Mouse (Mus musculus): ENCODE data around the gene Sept3. TPM values are rescaled to one million over a fixed set of nuclear protein-coding genes. Genes with fewer than 3 reads are reported as not detected.
A peak's percentile ranks its signal among the peaks of the same experiment; 100 is the strongest.

Gene Sept3
- polyA plus RNA-seq, 1 experiment from 2014 or later, result 233 TPM

GRCm38 (mm10) chr15:82319613-82320012 lies 44.9 kb downstream of the Sept3 start:
- ATAC-seq (ENCODE audit: low FRiP score), result no peak

GRCm38 (mm10) chr15:82322195-82322594 lies 47.5 kb downstream of the Sept3 start:
- WGBS, result 82% methylated on average over 8 of the region's 8 CpGs
- Histone ChIP-seq H3K36me3 (replicated peaks) (no peaks in the 10 kb centered on the region), H3K9me3 (no peaks in the 10 kb centered on the region), H3K27ac (no peak overlapping the region), H3K27me3 (no peaks in the 10 kb centered on the region), H3K9ac (no peak overlapping the region), H3K4me2 (no peak overlapping the region), H3K4me1 (no peaks in the 10 kb centered on the region), H3K4me3 (replicated peaks) (no peak overlapping the region)
- no peak for ATAC-seq (ENCODE audit: low FRiP score)

More at GRCm38 (mm10) chr15:82319613-82320012, 44.9 kb downstream of the Sept3 start:
- Histone ChIP-seq H3K4me2 (no peak overlapping the region), H3K4me1 (no peaks in the 10 kb centered on the region), H3K4me3 (replicated peaks) (no peak overlapping the region), H3K27ac (no peak overlapping the region), H3K9ac (no peak overlapping the region), H3K36me3 (replicated peaks) (no peaks in the 10 kb centered on the region), H3K9me3 (no peaks in the 10 kb centered on the region), H3K27me3 (no peaks in the 10 kb centered on the region)
- WGBS, result 85% methylated on average over 1 of the region's 1 CpGs

GRCm38 (mm10) chr15:82325382-82325781 lies 50.7 kb downstream of the Sept3 start:
- Histone ChIP-seq H3K9me3 (no peaks in the 10 kb centered on the region), H3K27ac (no peak overlapping the region), H3K4me1 (no peaks in the 10 kb centered on the region), H3K27me3 (no peaks in the 10 kb centered on the region), H3K4me2 (no peak overlapping the region), H3K36me3 (replicated peaks) (peaks cover 6% of the 10 kb centered on the region; the same call in 1 of the 2 replicates), H3K9ac (no peak overlapping the region), H3K4me3 (replicated peaks) (no peak overlapping the region)
- no peak for ATAC-seq (ENCODE audit: low FRiP score)
- WGBS, result 80% methylated on average over 2 of the region's 2 CpGs

GRCm38 (mm10) chr15:82335194-82335593 lies 60.5 kb downstream of the Sept3 start:
- Histone ChIP-seq H3K27ac (no peak overlapping the region), H3K36me3 (replicated peaks) (peaks cover 21% of the 10 kb centered on the region; the same call in 1 of the 2 replicates), H3K4me1 (peaks cover 22% of the 10 kb centered on the region), H3K9ac (no peak overlapping the region), H3K9me3 (no peaks in the 10 kb centered on the region), H3K27me3 (peaks cover 11% of the 10 kb centered on the region), H3K4me3 (replicated peaks) (no peak overlapping the region), H3K4me2 (no peak overlapping the region)
- ATAC-seq (ENCODE audit: low FRiP score), result no peak
- WGBS, result 90% methylated on average over 4 of the region's 4 CpGs

GRCm38 (mm10) chr15:82336629-82337028 lies 61.9 kb downstream of the Sept3 start:
- Histone ChIP-seq H3K27ac (no peak overlapping the region), H3K36me3 (replicated peaks) (peaks cover 21% of the 10 kb centered on the region; the same call in 1 of the 2 replicates), H3K4me1 (peaks cover 32% of the 10 kb centered on the region), H3K27me3 (peaks cover 26% of the 10 kb centered on the region), H3K9ac (no peak overlapping the region), H3K9me3 (no peaks in the 10 kb centered on the region), H3K4me3 (replicated peaks) (no peak overlapping the region), H3K4me2 (no peak overlapping the region)
- ATAC-seq (ENCODE audit: low FRiP score), result no peak
- 74% methylated on average over 12 of the region's 12 CpGs for WGBS

GRCm38 (mm10) chr15:82337875-82338274 lies 63.2 kb downstream of the Sept3 start:
- no peak for ATAC-seq (ENCODE audit: low FRiP score)

GRCm38 (mm10) chr15:82338593-82339112 lies 64.0 kb downstream of the Sept3 start, which contains the start of the genes Naga, Pheta2 and Smdt1:
Naga (minus strand) TSS chr15:82338925.
Pheta2 (plus strand) TSS chr15:82338942.
Smdt1 (plus strand) TSS chr15:82338959.
- H3K27ac ChIP-seq, result no peak within 1 kb of the TSS
- WGBS, result under 1% methylated on average over 41 of the region's 41 CpGs
- ATAC-seq (ENCODE audit: low FRiP score), result peak; percentile 93
- peaks cover 21% of the 10 kb centered on the region; the same call in 1 of the 2 replicates for H3K36me3 ChIP-seq (replicated peaks)
- peak within 1 kb of the TSS; percentile 72 for H3K9ac ChIP-seq
- H3K27me3 ChIP-seq, result peaks cover 26% of the 10 kb centered on the region
- H3K4me3 ChIP-seq (replicated peaks), result peak within 1 kb of the TSS; percentile 50
- H3K4me1 ChIP-seq, result peaks cover 32% of the 10 kb centered on the region
- no peaks in the 10 kb centered on the region for H3K9me3 ChIP-seq
- H3K4me2 ChIP-seq, result peak within 1 kb of the TSS; percentile 60

More at GRCm38 (mm10) chr15:82337875-82338274, 63.2 kb downstream of the Sept3 start:
- H3K4me1 ChIP-seq, result peaks cover 32% of the 10 kb centered on the region
- peak overlapping the region; percentile 50 for H3K4me3 ChIP-seq (replicated peaks)
- peak overlapping the region; percentile 72 for H3K9ac ChIP-seq
- no peaks in the 10 kb centered on the region for H3K9me3 ChIP-seq
- no peak overlapping the region for H3K27ac ChIP-seq
- peaks cover 26% of the 10 kb centered on the region for H3K27me3 ChIP-seq
- H3K4me2 ChIP-seq, result peak overlapping the region; percentile 60
- WGBS, result 49% methylated on average over 4 of the region's 4 CpGs
- peaks cover 21% of the 10 kb centered on the region; the same call in 1 of the 2 replicates for H3K36me3 ChIP-seq (replicated peaks)

- H3K27ac ChIP-seq, result no peak overlapping the region
- WGBS, result 58% methylated on average over 10 of the region's 10 CpGs
- ATAC-seq (ENCODE audit: low FRiP score), result 0 out of 2 replicates have a peak, but pooled peaks have one; percentile 8
These were observed 64.5 kb downstream of the Sept3 start for GRCm38 (mm10) chr15:82339150-82339549.

GRCm38 (mm10) chr15:82339634-82340254 lies 65.1 kb downstream of the Sept3 start:
- H3K9me3 ChIP-seq, result no peaks in the 10 kb centered on the region
- no peak overlapping the region for H3K9ac ChIP-seq
- H3K27ac ChIP-seq, result no peak overlapping the region
- peaks cover 26% of the 10 kb centered on the region for H3K27me3 ChIP-seq
- ATAC-seq (ENCODE audit: low FRiP score), result no peak
- H3K4me2 ChIP-seq, result 0 out of 2 replicates have a peak overlapping the region, but pooled peaks have one; percentile 60
- H3K4me1 ChIP-seq, result peaks cover 32% of the 10 kb centered on the region
- no peak overlapping the region for H3K4me3 ChIP-seq (replicated peaks)
- peaks cover 12% of the 10 kb centered on the region; the same call in 1 of the 2 replicates for H3K36me3 ChIP-seq (replicated peaks)
- WGBS, result 81% methylated on average over 8 of the region's 8 CpGs

More at GRCm38 (mm10) chr15:82339150-82339549, 64.5 kb downstream of the Sept3 start:
- H3K27me3 ChIP-seq, result peaks cover 26% of the 10 kb centered on the region
- H3K4me2 ChIP-seq, result peak overlapping the region; percentile 60
- peaks cover 18% of the 10 kb centered on the region; the same call in 1 of the 2 replicates for H3K36me3 ChIP-seq (replicated peaks)
- H3K9me3 ChIP-seq, result no peaks in the 10 kb centered on the region
- peak overlapping the region; percentile 50 for H3K4me3 ChIP-seq (replicated peaks)
- H3K4me1 ChIP-seq, result peaks cover 32% of the 10 kb centered on the region
- peak overlapping the region; percentile 72 for H3K9ac ChIP-seq

GRCm38 (mm10) chr15:82340414-82341035 lies 65.8 kb downstream of the Sept3 start:
- ATAC-seq (ENCODE audit: low FRiP score), result no peak
- Histone ChIP-seq H3K27ac (no peak overlapping the region), H3K36me3 (replicated peaks) (peaks cover 5% of the 10 kb centered on the region; the same call in 1 of the 2 replicates), H3K9me3 (no peaks in the 10 kb centered on the region), H3K4me1 (peaks cover 32% of the 10 kb centered on the region), H3K9ac (peak overlapping the region; percentile 47), H3K27me3 (peaks cover 26% of the 10 kb centered on the region), H3K4me2 (peak overlapping the region; percentile 51), H3K4me3 (replicated peaks) (peak overlapping the region; percentile 37)
- WGBS, result 44% methylated on average over 21 of the region's 21 CpGs

GRCm38 (mm10) chr15:82341036-82341501 lies 66.4 kb downstream of the Sept3 start:
- 4% methylated on average over 40 of the region's 40 CpGs for WGBS
- Histone ChIP-seq H3K27ac (peak overlapping the region; percentile 36; the same call in 1 of the 2 replicates), H3K4me2 (peak overlapping the region; percentile 51), H3K9me3 (no peaks in the 10 kb centered on the region), H3K4me1 (peaks cover 32% of the 10 kb centered on the region), H3K9ac (peak overlapping the region; percentile 47), H3K27me3 (peaks cover 26% of the 10 kb centered on the region), H3K4me3 (replicated peaks) (peak overlapping the region; percentile 37), H3K36me3 (replicated peaks) (0 out of 2 replicates have a peak, but pooled peaks cover under 1% of the 10 kb centered on the region)
- ATAC-seq (ENCODE audit: low FRiP score), result no peak
